Mouse (Mus musculus) embryonic stem cell, embryonic (primary cell): ENCODE measurements at regions not wholly inside any gene's neighbourhood (a gene's known extent, or its start where the extent isn't known, plus 50 kb on each side); places are given as distances from the start of the nearest gene placed in this dataset.

ENCODE experiments used
- CTCF ChIA-PET, 4 experiments: fragments of 300-600 bp in 2 of 4; fragments of 350-600 bp in 2 of 4; sonication (Branson Sonifier 250); formaldehyde crosslinking; loops; one replicate each; lab custom pipeline; 2022; ENCODE audit warnings: inconsistent platforms in 2 of 4; lab: Charles Lee
- POLR2A ChIA-PET, 4 experiments: fragments of 300-600 bp in 2 of 4; fragments of 350-600 bp in 2 of 4; sonication (Branson Sonifier 250); formaldehyde crosslinking; loops; one replicate each; lab custom pipeline; 2022; ENCODE audit warnings: antibody characterized with exemption in 4 of 4, inconsistent platforms in 1 of 4; lab: Charles Lee

- CTCF ChIA-PET = interaction anchor here in 1 of 4 experiments (0.6 kb wide), 1 partner anchor 25 kb away, joined by 4 read pairs; no protein-coding TSS in a partner anchor
- POLR2A ChIA-PET = interaction anchor here in 1 of 4 experiments (0.7 kb wide), 1 partner anchor 265 kb away, joined by 3 read pairs; no protein-coding TSS in a partner anchor
Observed at GRCm38 (mm10) chr5:91198620-91199019, 59.2 kb downstream of the Areg start.

GRCm38 (mm10) chr5:91200448-91200847 is 61.0 kb downstream of the Areg start:
- ChIA-PET CTCF (no interaction called here), POLR2A (no interaction called here)

GRCm38 (mm10) chr5:91204225-91205005 is 65.0 kb downstream of the Areg start:
- ChIA-PET CTCF (no interaction called here), POLR2A (no interaction called here)

- POLR2A ChIA-PET = no interaction called here
- CTCF ChIA-PET = no interaction called here
Observed at GRCm38 (mm10) chr5:91205350-91205880, 66.0 kb downstream of the Areg start.

- CTCF ChIA-PET = no interaction called here
Observed at GRCm38 (mm10) chr5:91206569-91207490, 67.4 kb downstream of the Areg start.

GRCm38 (mm10) chr5:91220174-91220573 is 80.8 kb downstream of the Areg start:
- POLR2A ChIA-PET = no interaction called here
- CTCF ChIA-PET = no interaction called here

More at GRCm38 (mm10) chr5:91206569-91207490, 67.4 kb downstream of the Areg start:
- POLR2A ChIA-PET = no interaction called here

GRCm38 (mm10) chr5:91241656-91242055 is 102.3 kb downstream of the Areg start:
- ChIA-PET CTCF (no interaction called here), POLR2A (no interaction called here)

- POLR2A ChIA-PET = no interaction called here
- CTCF ChIA-PET = no interaction called here
Observed at GRCm38 (mm10) chr5:91247444-91247843, 108.0 kb downstream of the Areg start.

- POLR2A ChIA-PET = no interaction called here
- CTCF ChIA-PET = no interaction called here
Observed at GRCm38 (mm10) chr5:91261895-91262294, 122.5 kb downstream of the Areg start.

GRCm38 (mm10) chr5:91262526-91262925 is 123.1 kb downstream of the Areg start:
- POLR2A ChIA-PET = no interaction called here
- CTCF ChIA-PET = no interaction called here

- ChIA-PET POLR2A (no interaction called here), CTCF (interaction anchor here in 2 of 4 experiments (0.5 to 1.0 kb wide), 3 partner anchors 8 to 294 kb away, joined by 3 to 4 read pairs (median 3); no protein-coding TSS in a partner anchor)
Observed at GRCm38 (mm10) chr5:91270747-91271146, 131.3 kb downstream of the Areg start.

GRCm38 (mm10) chr5:91271416-91271815 is 131.4 kb downstream of the Btc start:
- POLR2A ChIA-PET = no interaction called here
- CTCF ChIA-PET = interaction anchor here in 2 of 4 experiments (0.5 to 1.0 kb wide), 3 partner anchors 8 to 294 kb away, joined by 3 to 4 read pairs (median 3); no protein-coding TSS in a partner anchor

- CTCF ChIA-PET = no interaction called here
- POLR2A ChIA-PET = no interaction called here
Observed at GRCm38 (mm10) chr5:91274411-91274810, 128.4 kb downstream of the Btc start.

GRCm38 (mm10) chr5:91278466-91278865 is 124.3 kb downstream of the Btc start:
- CTCF ChIA-PET = interaction anchor here in 3 of 4 experiments (0.5 to 0.9 kb wide), 3 partner anchors 7 to 895 kb away, joined by 3 to 6 read pairs (median 3); no protein-coding TSS in a partner anchor
- POLR2A ChIA-PET = interaction anchor here in 1 of 4 experiments (1.7 kb wide), 1 partner anchor 14 kb away, joined by 3 read pairs; no protein-coding TSS in a partner anchor

GRCm38 (mm10) chr5:91279464-91279863 is 123.3 kb downstream of the Btc start:
- ChIA-PET CTCF (interaction anchor here in 2 of 4 experiments (0.6 to 0.9 kb wide), 2 partner anchors 8 to 17 kb away, joined by 3 read pairs; no protein-coding TSS in a partner anchor), POLR2A (interaction anchor here in 1 of 4 experiments (1.2 kb wide), 1 partner anchor 11 kb away, joined by 3 read pairs; no protein-coding TSS in a partner anchor)

- CTCF ChIA-PET = no interaction called here
- POLR2A ChIA-PET = no interaction called here
Observed at GRCm38 (mm10) chr5:91282969-91283368, 119.8 kb downstream of the Btc start.

- POLR2A ChIA-PET = interaction anchor here in 1 of 4 experiments (0.8 to 1.3 kb wide), 2 partner anchors 15 to 78 kb away, joined by 3 read pairs; no protein-coding TSS in a partner anchor
- CTCF ChIA-PET = interaction anchor here in 2 of 4 experiments (0.6 to 1.5 kb wide), 2 partner anchors 15 to 39 kb away, joined by 3 read pairs; no protein-coding TSS in a partner anchor
Observed at GRCm38 (mm10) chr5:91293073-91293472, 109.7 kb downstream of the Btc start.

- POLR2A ChIA-PET = no interaction called here
- CTCF ChIA-PET = no interaction called here
Observed at GRCm38 (mm10) chr5:91294957-91295356, 107.8 kb downstream of the Btc start.

- ChIA-PET POLR2A (no interaction called here), CTCF (no interaction called here)
Observed at GRCm38 (mm10) chr5:91297068-91297467, 105.7 kb downstream of the Btc start.
